Mouse (Mus musculus) embryonic stem cell, embryonic (primary cell): ENCODE measurements at regions not wholly inside any gene's neighbourhood (a gene's known extent, or its start where the extent isn't known, plus 50 kb on each side); places are given as distances from the start of the nearest gene placed in this dataset.

ENCODE experiments used
- CTCF ChIA-PET, 4 experiments: fragments of 300-600 bp in 2 of 4; fragments of 350-600 bp in 2 of 4; sonication (Branson Sonifier 250); formaldehyde crosslinking; loops; one replicate each; lab custom pipeline; 2022; ENCODE audit warnings: inconsistent platforms in 2 of 4; lab: Charles Lee
- POLR2A ChIA-PET, 4 experiments: fragments of 300-600 bp in 2 of 4; fragments of 350-600 bp in 2 of 4; sonication (Branson Sonifier 250); formaldehyde crosslinking; loops; one replicate each; lab custom pipeline; 2022; ENCODE audit warnings: antibody characterized with exemption in 4 of 4, inconsistent platforms in 1 of 4; lab: Charles Lee

- POLR2A ChIA-PET: interaction anchor here in 3 of 4 experiments (0.6 to 1.7 kb wide), 36 partner anchors 10 to 383 kb away, joined by 3 to 15 read pairs (median 4); partner anchors contain the start of genes Eapp (in 1 of the 3), Egln3 (in 1 of the 3) and Sptssa (in 1 of the 3)
- CTCF ChIA-PET: interaction anchor here in 1 of 4 experiments (1.2 kb wide), 1 partner anchor 212 kb away, joined by 3 read pairs; no protein-coding TSS in a partner anchor
These were observed 112.5 kb upstream of the Egln3 start for GRCm38 (mm10) chr12:54316066-54316567.

DNA sequence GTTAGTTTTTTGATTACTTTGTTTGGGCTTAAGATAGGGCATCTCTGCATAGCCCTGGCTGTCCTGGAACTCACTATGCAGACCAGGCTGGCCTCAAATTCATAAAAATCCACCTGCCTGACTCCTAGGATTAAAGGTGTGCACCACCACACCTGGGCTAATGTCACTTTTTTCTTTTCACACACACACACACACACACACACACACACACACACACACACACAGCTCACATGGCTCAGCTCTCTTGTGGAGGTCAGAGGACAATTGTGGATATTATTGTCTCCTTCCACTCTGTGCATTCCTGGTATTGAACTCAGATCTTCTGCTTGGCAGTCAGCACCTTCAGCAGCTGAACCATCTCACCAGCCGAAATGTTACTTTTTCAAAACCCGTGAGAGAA is 110.5 kb upstream of the Egln3 start:
- POLR2A ChIA-PET: interaction anchor here in 3 of 4 experiments (0.7 to 3.9 kb wide), 17 partner anchors 11 to 383 kb away, joined by 3 to 79 read pairs (median 5); partner anchors contain the start of gene Egln3 (in 1 of the 3)
- CTCF ChIA-PET: interaction anchor here in 1 of 4 experiments (0.9 kb wide), 1 partner anchor 156 kb away, joined by 3 read pairs; no protein-coding TSS in a partner anchor

DNA sequence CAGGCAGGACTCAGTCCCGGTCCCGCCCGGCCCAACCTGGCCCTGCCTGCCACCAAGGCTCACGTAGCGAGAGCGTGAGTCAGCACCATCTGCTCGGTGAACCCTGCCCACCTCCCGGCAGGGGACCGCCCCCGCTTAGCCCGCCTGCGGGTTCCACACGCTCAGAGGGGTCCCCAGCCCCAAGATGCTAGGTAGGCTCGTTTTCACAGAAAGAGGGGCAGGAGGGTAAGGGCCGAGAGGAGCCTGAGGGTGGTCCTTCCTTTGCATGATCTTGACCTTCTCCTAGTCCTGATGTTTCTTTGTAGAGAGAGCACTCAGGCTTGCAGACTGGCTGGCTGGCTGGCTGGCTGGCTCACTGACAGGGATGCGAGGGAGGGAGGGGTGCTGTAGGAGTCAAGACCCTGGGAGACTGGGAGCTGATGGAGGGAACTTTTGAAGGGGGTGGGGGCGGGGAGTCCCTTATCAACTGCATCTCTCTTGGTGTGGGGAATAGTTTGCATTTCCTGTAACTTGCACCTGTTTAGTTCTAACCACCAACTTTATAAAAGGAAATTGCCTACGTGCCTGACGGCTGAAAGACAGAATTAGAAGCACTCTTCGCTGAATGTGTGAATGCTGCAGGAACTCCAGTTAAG is 109.7 kb upstream of the Egln3 start:
- ChIA-PET POLR2A (interaction anchor here (0.5 to 3.9 kb wide), 56 partner anchors 9 to 383 kb away, joined by 3 to 79 read pairs (median 5); partner anchors contain the start of gene Egln3 (in 1 of the 4)), CTCF (interaction anchor here in 1 of 4 experiments (2.0 kb wide), 1 partner anchor 110 kb away, joined by 6 read pairs; the partner anchor contains the start of gene Egln3)

- POLR2A ChIA-PET: interaction anchor here (0.5 to 3.9 kb wide), 66 partner anchors 9 to 384 kb away, joined by 3 to 79 read pairs (median 4); partner anchors contain the start of genes Eapp (in 1 of the 4) and Egln3 (in 1 of the 4)
- CTCF ChIA-PET: interaction anchor here in 2 of 4 experiments (0.6 to 2.0 kb wide), 3 partner anchors 9 to 124 kb away, joined by 3 to 6 read pairs (median 3); partner anchors contain the start of gene Egln3 (in 1 of the 2)
These were observed 109.0 kb upstream of the Egln3 start for GRCm38 (mm10) chr12:54312522-54313210.

- ChIA-PET POLR2A (interaction anchor here (0.6 to 3.9 kb wide), 57 partner anchors 8 to 1133 kb away, joined by 3 to 79 read pairs (median 4); partner anchors contain the start of genes Eapp (in 1 of the 4) and Egln3 (in 1 of the 4)), CTCF (interaction anchor here in 3 of 4 experiments (0.5 to 2.0 kb wide), 4 partner anchors 9 to 166 kb away, joined by 3 to 6 read pairs (median 4); partner anchors contain the start of gene Egln3 (in 1 of the 3))
These were observed 108.3 kb upstream of the Egln3 start for GRCm38 (mm10) chr12:54311896-54312521.

- ChIA-PET CTCF (no interaction called here), POLR2A (interaction anchor here in 2 of 4 experiments (0.6 to 1.3 kb wide), 4 partner anchors 10 to 182 kb away, joined by 3 to 5 read pairs (median 4); no protein-coding TSS in a partner anchor)
These were observed 106.2 kb upstream of the Egln3 start for GRCm38 (mm10) chr12:54309874-54310273.

DNA sequence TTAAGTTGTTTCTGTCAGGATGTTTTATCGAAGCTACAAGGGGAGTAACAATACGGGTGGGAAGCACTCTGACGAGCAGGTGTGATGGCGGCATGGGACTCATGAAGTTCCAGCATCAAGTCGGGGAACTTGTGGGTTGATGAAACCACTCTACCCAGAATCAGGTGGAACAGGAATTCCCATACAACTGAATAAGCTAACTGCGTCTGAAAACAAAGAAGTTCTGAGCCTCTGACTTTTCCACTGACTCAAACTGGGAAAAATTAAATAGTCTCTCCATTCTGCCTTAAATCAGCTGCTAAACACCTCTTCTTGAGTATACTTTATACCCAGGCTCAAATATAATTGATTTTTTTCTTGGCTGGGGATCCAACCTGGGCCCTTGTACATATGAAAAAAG is 105.6 kb upstream of the Egln3 start:
- ChIA-PET POLR2A (interaction anchor here in 2 of 4 experiments (0.9 to 1.3 kb wide), 4 partner anchors 9 to 182 kb away, joined by 3 to 5 read pairs (median 4); no protein-coding TSS in a partner anchor), CTCF (no interaction called here)

DNA sequence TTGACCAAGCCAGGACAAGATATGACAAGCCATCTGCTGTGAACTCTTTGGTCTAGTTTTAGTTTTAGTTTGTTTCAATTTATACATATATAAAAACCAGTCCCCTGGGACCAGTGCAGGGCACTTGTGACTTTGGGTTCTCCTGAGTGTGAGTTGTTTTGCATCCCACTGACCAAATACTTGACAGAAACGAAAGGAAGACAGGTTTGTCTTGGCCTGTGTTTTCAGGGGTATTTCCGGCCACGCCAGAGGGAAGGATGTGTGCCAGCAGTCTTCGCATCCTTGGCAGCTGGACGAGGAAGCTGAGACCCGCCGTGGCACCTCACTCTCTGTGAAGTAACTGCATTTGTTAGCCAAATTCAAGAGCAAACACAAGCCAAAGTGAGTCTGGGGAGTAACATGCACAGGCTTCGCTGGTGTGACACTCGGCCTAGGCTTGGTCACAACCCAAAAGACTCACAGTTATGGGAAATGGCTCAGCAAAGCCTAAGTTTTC is 101.5 kb upstream of the Egln3 start:
- POLR2A ChIA-PET: interaction anchor here in 2 of 4 experiments (0.8 to 2.5 kb wide), 3 partner anchors 8 to 101 kb away, joined by 3 to 12 read pairs (median 3); no protein-coding TSS in a partner anchor

DNA sequence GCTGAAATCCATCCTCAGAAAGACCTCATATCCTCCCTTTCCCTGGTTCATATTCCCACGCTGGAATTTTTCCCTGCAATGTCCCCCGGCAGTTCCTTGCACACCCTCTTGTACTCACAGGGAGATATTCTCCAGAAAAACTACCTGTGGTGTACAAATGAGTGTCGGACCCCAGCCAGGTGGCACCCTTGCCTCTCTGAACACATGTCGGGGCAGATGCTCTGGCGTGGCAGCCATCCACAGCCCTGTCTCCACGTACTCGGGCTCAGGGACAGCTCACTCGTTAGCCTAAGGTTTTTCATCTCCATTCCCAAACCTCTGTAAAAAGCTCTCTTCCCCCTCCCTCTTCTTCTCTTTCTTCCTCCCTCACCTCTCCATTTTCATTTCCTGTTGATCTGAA is 100.1 kb upstream of the Egln3 start:
- POLR2A ChIA-PET: interaction anchor here in 3 of 4 experiments (0.7 to 2.5 kb wide), 12 partner anchors 9 to 144 kb away, joined by 3 to 12 read pairs (median 4); partner anchors contain the start of gene Egln3 (in 2 of the 3)
- CTCF ChIA-PET: interaction anchor here in 3 of 4 experiments (0.6 to 1.0 kb wide), 3 partner anchors 9 to 99 kb away, joined by 3 to 9 read pairs (median 3); no protein-coding TSS in a partner anchor

More for the DNA sequence above, 101.5 kb upstream of the Egln3 start:
- CTCF ChIA-PET: no interaction called here

DNA sequence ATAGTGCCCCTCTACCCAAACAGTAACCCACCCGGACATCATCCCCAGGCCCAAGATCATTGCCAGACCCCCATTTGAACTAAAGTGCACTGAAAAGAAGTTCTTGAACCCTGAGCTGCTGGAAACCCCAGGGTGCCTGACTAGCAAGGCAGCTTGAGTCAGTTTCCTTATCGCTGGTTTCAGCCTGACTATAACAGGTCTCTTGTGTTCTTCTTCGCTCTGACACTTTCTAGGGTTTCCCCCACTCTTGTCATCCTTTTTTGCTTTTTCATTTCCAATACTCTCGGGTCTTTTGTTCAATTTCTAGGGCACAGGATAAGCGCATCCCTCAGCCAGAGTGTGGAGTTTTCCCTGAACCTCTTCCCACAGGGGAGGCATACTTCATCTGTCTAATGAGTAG is 95.8 kb upstream of the Egln3 start:
- ChIA-PET CTCF (no interaction called here), POLR2A (interaction anchor here in 2 of 4 experiments (0.8 to 2.1 kb wide), 5 partner anchors 10 to 174 kb away, joined by 3 to 7 read pairs (median 5); no protein-coding TSS in a partner anchor)

DNA sequence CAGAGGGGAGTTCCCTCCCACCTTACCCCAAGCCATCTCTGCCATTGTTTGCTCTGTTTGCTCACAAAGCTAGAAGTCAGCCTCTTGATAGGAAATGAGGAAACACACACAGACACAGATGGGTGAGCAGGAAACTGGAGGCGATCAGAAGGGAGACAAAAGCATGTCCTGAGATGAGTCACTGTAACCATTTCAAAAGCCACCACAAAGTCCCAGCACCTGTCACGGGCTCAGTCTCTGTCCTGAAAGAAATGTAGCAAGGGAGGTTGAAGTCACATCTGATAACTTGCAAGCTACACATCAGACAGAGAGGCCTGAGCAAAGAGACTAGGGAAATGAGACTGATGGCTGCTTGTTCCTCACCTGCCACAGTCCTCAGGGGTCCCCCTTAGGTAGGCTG is 89.6 kb upstream of the Egln3 start:
- ChIA-PET CTCF (no interaction called here), POLR2A (interaction anchor here in 2 of 4 experiments (1.2 to 1.4 kb wide), 2 partner anchors 19 kb away, joined by 3 read pairs; no protein-coding TSS in a partner anchor)

DNA sequence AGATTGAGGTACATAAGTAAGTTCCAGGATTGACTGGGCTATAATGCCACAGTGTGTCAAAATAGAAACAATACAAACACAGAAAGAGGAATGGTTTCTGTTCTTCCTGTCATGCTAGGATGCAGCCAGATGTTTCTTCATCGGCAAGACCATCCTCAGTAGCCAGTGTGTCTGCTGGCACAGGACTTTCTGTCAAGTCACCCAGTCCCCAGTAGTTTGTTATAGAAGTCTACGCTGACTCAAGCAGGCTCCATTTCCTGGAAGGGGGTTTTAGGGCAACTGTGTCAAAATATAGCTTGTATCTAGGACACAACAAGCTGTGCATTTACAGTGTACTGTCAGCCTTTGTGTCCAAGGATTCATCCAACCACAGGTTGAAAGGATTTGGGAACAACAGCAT is 86.7 kb upstream of the Egln3 start:
- ChIA-PET CTCF (no interaction called here), POLR2A (interaction anchor here in 2 of 4 experiments (0.9 to 1.1 kb wide), 3 partner anchors 24 to 164 kb away, joined by 3 to 4 read pairs (median 3); no protein-coding TSS in a partner anchor)

DNA sequence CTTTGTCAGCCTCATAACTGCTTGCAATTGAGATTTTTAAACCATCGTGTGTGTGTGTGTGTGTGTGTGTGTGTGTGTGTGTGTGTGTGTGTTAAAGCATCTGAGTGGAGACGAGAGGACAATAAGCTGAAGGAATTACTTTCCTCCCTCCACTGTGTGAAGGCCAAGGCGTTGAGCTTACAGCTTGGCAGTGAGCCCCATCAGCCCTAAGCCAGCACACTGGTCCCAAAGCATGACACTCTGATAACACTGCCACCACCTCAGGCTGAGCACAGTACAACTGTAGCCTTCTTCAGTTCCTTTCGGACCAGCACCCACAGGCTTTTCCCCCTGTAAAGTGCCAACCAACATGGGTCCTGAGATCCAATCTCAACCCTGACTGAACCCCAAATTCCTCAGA is 85.1 kb upstream of the Egln3 start:
- CTCF ChIA-PET: no interaction called here
- POLR2A ChIA-PET: interaction anchor here in 2 of 4 experiments (0.6 to 2.1 kb wide), 5 partner anchors 11 to 562 kb away, joined by 3 to 7 read pairs (median 4); no protein-coding TSS in a partner anchor

DNA sequence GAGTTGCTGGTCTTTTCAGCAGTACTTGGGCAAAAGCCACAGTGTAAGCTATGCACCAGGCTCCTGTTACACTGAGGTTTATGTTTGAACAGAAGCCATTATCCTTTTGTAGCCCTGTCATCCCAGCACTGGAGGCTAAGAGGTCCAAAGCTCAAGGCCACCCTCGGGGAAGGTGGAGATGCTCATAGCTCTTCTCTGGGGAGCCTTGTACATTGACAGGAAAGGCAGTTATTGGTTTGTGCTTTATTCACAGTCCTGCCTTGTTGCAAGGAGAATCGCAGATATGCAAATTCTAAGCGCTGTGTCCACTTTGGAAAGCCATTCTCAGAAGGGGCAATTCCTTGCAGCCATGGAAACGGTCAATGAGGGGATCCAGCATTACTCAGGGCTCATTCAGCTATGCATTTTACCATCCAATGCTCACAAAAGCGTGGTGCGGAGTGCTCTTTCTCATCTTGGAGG is 84.4 kb upstream of the Egln3 start:
- POLR2A ChIA-PET: interaction anchor here in 3 of 4 experiments (0.6 to 2.1 kb wide), 3 partner anchors 11 to 85 kb away, joined by 3 to 7 read pairs (median 5); partner anchors contain the start of gene Egln3 (in 1 of the 3)
- CTCF ChIA-PET: no interaction called here

- ChIA-PET POLR2A (interaction anchor here in 2 of 4 experiments (0.6 to 1.7 kb wide), 9 partner anchors 10 to 92 kb away, joined by 3 to 5 read pairs (median 3); partner anchors contain the start of gene Egln3 (in 1 of the 2)), CTCF (interaction anchor here in 2 of 4 experiments (0.5 to 0.6 kb wide), 2 partner anchors 84 to 86 kb away, joined by 4 read pairs; no protein-coding TSS in a partner anchor)
These were observed 83.5 kb upstream of the Egln3 start for GRCm38 (mm10) chr12:54286911-54287819.

GRCm38 (mm10) chr12:54283646-54284045 is 80.0 kb upstream of the Egln3 start:
- POLR2A ChIA-PET: interaction anchor here in 3 of 4 experiments (0.7 to 1.9 kb wide), 10 partner anchors 10 to 373 kb away, joined by 3 to 9 read pairs (median 4); partner anchors contain the start of gene Sptssa (in 1 of the 3)
- CTCF ChIA-PET: interaction anchor here in 1 of 4 experiments (0.6 to 0.8 kb wide), 2 partner anchors 36 to 79 kb away, joined by 3 read pairs; no protein-coding TSS in a partner anchor
